Mouse (Mus musculus) liver, postnatal 0 days (tissue): ENCODE data around the gene Gm9774.

Source experiments
- CTCF ChIP-seq: sonication (generic); IDR thresholded peaks from 2 replicates; pipeline ENCODE4 v1.5.1; 2016; ENCODE audit warnings: antibody characterized with exemption, low read depth
- EP300 ChIP-seq: IDR thresholded peaks from 2 replicates; pipeline ENCODE4 v1.6.1; 2016; ENCODE audit warnings: antibody characterized with exemption, low read depth, mild to moderate bottlenecking

DNA sequence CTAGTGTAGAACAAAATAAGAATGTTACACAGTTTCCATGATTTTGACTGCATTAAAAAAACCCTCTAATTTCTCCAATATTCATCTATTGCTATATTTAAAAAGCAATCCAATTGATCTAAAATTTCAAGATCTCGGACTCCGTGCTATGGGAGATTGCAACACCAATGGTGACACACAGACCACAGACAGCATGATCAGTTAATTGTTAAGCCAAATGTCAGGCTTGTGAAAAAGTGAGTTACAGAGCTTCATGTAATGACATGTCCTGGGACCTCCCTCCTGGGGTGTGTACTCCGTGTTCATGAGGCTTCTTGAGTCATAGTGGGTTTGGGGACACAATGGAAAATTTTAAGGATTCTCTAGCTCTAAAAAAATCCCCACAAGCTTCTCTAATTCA lies 11.0 kb upstream of the Gm9774 start:
- TF ChIP-seq EP300: no peak
- TF ChIP-seq CTCF: no peak
